Mouse (Mus musculus) ES-CJ7 (cell line): ENCODE data around the gene Alk.
A peak's percentile ranks its signal among the peaks of the same experiment; 100 is the strongest.

Source experiments
- DNase-seq: peaks from one replicate; pipeline ENCODE4 v3.0.0; 2011; ENCODE audit warnings: low read depth, low spot score

Gene Alk

DNA sequence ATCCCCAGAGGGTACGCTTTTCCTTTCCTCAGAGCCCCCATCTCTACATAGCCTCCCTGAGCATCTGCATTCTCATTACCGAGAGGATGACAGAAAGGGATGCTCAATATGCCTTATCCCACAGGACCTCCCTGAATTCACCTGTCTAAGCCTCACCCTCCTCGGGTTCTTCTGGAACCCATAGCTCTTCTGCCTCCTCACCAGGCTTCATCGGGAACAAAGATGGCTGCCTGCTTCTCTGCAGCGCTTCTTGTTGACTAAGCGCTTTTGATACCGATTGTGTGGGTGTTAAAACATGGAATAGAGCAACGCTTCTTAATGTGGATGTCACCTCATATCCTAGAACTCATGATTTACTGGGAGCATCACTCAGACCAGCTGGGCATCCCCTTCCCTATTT lies 75.9 kb downstream of the Alk start:
- DNase-seq = no peak

GRCm38 (mm10) chr17:72527481-72527880 lies 76.9 kb downstream of the Alk start:
- no peak for DNase-seq

DNA sequence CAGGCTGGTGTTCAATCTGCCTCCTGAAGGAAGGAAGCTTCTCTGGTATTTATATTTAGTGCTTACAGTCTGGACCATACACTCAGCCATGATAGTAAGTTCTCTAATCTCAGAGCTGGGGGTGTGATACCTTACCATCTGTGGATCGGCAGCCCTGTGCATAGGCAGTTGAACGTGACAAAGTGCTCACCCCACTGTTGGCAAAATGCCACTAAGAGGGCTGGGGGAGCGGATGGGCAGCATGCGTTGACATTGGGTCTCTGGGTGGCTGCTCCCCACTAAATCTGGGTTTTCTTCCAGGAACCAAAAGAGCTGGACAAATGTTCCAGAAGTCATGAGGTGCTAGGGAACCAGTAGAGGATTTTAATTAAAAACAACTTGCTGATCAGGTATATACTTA lies 78.1 kb downstream of the Alk start:
- no peak for DNase-seq

DNA sequence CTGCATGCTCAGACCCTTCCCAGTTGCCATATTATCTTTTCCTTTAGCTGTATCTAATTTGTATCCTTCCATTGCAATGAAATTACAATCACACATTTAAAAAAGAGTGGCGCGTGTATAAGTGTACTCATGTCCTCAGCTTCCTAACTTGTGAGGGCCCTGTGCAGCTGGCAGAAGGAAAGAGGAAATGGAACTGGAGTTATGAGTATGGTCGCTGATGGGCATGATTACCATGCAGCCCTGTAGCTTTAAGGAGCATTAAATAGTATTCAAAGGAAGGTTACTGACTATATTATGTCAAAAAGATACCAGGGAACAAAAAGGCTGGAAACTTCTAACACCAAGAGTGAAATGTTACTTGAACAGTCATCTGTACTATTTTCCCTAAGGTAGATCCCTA lies 79.6 kb downstream of the Alk start:
- DNase-seq = no peak

DNA sequence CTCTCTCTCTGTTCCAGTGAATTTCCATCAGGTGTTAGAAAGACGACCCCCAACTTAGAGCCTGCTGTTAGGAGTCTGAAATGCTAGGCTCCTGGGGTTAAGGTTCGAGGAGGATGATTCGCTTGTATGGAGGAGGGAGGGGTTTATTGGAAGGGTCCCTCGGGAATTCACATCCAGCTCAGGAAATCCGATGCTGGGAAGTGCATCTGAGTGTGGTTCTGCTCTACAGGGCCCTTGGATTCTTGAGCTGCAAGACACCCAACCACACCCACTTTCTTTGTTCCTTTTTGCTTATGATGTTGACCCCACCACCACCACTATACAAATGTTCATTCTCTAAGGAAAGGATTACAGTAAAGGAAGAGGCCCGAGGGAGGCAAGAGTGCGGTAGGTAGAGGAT lies 81.4 kb downstream of the Alk start:
- DNase-seq = peak; percentile 25

DNA sequence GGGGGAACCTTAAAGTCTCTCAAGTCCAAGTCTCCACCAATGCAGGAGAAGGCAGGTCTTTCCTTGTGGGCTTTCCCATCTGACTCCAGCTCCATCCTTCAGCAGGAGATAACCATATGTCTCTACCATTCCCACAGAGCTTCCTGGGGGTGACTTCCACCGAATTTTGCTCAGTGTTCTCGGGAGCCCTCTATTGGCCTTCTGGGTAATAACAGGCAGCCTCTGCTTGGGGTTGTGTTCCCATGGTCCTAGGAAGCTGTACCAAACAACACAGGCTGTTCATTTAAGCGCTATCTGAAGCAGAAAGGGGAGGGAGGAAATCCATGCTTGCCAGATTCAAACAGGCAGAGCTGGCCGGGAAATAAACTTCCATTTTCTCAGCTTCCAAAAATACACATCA lies 82.0 kb downstream of the Alk start:
- DNase-seq = peak; percentile 57

- no peak for DNase-seq
Measured at GRCm38 (mm10) chr17:72521353-72521752, 83.1 kb downstream of the Alk start.

- no peak for DNase-seq
Measured at GRCm38 (mm10) chr17:72510746-72511145, 93.7 kb downstream of the Alk start.

DNA sequence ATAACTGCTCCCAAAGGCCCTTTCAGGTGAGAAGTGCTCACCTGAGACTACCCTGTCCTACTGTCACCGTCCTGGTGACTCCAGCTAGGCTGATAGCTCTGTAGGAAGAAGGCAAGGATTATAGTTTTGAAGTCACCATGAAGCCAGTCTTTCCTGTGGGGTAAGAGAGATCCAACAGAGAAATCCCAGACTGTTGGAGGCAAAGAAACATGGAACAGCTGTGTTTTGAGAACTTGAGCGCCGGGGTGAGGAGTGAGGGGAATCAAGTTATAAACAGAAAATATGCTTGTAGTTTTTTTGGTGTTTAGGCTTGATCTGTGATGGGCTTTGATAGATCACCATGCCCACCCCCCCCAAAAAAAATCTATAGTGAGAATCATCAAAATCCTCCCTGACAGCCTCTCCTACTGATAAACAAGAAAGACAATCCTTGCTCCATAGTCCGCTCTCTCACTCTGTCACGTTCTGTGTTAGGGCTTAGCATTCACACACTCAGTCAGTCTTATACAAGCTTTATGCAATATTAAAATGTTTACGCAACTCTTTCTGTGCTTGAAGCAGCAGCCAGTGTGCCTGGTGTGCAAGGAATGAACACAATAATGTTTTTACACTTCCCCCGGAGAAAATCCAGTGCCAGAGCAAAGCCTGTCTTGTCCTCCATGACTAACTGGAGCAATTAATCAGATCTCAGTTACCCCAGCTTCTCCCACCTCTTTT lies 95.6 kb downstream of the Alk start:
- DNase-seq = no peak

DNA sequence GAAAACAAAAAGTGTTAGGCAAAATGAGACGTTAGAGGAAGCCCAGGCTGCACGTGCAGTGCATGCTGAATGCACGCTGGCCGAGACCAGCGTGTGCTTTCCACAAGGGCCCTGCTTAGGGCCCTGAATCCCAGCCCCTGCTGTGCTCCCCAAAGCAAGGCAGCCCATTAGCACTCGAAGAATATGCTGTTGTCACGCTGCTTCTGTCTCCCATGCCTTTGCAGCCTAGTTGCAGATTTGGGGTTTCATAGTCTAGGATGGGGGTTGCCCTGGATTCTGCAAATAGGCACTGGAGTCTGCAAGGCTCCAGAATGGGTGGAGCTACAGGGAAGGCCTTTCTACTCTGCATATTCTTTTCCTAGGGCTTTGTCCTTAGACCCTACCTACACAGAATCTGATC lies 99.2 kb downstream of the Alk start:
- DNase-seq = no peak

GRCm38 (mm10) chr17:72504581-72504980 lies 99.8 kb downstream of the Alk start:
- DNase-seq = no peak

- no peak for DNase-seq
Measured at GRCm38 (mm10) chr17:72495395-72495794, 109.0 kb downstream of the Alk start.

DNA sequence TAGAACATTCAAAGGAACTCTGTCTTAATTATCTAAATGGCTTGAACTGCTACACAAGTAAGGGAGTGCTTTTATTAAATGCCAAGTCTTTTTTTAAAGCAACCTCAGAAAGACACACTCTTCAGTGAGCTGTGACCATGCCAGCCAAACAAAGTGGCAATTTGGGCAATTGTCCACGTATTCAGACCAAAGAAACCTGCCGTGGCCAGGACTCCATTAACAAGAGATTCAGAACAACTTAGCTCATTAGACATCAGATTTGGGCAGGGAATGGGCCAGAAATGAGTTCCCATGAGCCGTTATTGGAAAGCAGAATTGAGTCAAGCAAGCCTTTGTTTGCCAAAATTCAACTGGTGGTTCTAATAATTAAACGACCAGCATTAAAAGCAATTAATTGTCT lies 118.8 kb downstream of the Alk start:
- no peak for DNase-seq

DNA sequence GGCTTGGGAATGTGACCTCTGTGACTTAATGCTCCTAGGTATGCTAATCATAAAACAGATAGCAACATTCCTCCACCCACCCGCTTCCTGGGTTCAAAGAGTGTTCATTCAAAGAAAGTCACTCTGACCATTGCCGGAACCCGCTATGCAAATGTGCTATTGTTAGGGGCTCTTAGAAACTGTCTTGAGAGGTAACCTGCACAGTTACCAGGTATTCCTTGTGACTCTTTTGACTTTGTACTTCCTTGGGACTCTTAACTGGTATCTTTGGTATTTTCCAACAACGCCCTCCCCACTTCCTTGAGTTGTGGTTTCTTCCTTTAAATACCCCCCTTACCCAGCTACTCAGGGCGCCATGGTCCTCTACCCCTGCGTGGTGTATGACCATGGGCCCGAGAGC lies 125.2 kb downstream of the Alk start:
- DNase-seq = peak; percentile 28

GRCm38 (mm10) chr17:72477889-72478405 lies 126.5 kb downstream of the Alk start:
- peak; percentile 12 for DNase-seq

GRCm38 (mm10) chr17:72476956-72477355 lies 127.5 kb downstream of the Alk start:
- DNase-seq = no peak

GRCm38 (mm10) chr17:72474166-72474565 lies 130.3 kb downstream of the Alk start:
- no peak for DNase-seq

- DNase-seq = no peak
Measured at GRCm38 (mm10) chr17:72448477-72448876, 155.9 kb downstream of the Alk start.

- DNase-seq = no peak
Measured at GRCm38 (mm10) chr17:72445204-72446177, 158.9 kb downstream of the Alk start.

DNA sequence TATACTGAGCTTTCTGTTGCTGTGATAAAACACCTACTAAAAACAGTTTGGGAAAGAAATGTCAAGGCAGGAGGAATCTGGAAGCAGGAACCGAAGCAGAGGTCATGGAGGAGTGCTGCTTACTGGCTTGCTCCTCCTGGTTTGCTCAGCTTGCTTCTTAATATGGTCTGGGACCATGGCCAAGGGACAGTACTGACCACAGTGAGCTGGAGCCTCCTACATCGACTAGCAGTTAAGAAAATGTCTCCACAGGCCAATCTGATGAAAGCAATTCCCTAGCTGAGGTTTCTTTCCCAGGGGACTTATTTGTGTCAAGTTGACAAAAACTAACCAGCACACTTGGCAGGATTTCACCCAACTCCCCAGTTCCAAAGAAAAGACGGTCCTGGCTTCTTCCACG lies 187.0 kb downstream of the Alk start:
- no peak for DNase-seq

DNA sequence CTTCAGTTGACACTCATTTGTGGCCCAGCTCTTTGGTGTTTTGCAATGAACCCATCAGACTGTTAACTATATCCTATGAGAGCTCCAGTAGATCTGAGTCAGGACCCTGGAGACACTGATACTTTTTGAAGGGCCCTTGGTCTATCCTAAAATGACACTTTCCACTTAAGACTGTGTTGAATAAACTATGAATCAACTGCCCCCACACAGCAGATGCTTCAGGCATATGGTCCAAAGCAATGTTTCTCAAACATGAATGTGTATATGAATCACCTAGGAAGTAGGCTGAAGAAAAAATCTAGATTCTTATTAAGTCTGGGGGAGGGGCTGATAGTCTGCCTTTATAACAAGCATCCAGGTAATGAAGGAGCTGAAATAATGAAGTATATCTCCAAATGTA lies 189.8 kb downstream of the Alk start:
- DNase-seq = no peak

- DNase-seq = no peak
Measured at GRCm38 (mm10) chr17:72404813-72405212, 199.6 kb downstream of the Alk start.

DNA sequence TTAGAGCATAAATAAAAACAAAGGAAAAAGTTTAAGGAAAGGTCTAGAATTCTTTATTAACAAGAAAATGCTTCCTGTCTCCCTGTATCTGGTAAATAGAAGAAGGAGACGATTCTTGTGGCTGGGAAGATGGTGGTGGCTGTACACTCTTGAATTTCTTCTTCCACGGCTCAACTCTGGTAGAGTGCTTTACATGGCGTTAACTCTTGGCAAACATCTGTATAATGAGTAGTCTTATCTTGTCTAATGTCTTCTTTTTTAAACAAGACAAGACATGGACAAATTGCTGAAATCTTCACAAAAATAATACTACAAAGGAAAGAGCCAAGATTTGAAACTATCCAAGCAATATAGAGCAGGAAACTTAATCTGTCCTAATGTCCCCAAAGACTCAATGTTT lies 202.6 kb downstream of the Alk start:
- DNase-seq = no peak
